ENCODE assay signal across 8 mouse cellular contexts in the genomic region with DNA sequence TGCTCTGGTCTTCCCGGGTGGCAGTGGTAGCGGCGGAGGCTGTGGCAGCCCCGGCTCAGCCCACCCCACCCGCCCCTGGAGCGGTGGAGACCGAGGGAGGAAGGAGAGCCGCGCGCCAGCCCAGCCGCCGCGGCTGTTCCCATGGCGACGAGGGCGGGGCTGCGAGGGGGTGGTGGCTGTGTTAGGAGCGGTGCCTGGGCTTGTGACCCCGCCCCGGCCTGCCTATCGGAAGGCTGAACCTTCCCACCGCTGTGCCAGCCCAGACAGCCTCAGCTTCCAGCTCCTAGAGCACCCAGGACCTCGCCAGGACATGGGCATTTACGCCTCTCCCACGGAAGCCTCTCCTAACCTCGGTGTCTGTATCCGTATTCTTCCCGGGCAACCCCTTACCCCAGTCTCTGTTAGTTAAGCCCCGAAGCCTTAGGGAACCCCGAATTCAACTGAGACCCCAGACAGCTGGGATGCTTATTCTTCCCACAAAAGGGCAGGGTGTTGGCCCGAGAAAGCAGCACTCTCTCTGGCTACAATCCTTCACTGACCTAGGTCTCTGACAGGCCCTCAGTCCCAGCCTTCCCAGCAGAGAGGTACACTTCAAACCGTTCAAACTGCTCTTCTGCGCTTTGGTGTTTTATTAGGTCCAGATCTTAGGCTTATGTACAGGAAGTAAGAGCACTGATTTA. TPM values are rescaled to one million over a fixed set of nuclear protein-coding genes. Genes with fewer than 3 reads are reported as not detected.
DNase-seq lines count a peak whose midpoint lies in the region; ATAC-seq and TF ChIP-seq lines count a peak whose summit lies in the region.

A gene (minus strand): TSS at position 150 of the 680 bp plus-strand sequence.

- no peaks in the 10 kb centered on the region for H3K9me3 ChIP-seq in hindbrain, embryonic 15.5 days

- H3K4me3 ChIP-seq in hindbrain, embryonic 15.5 days: peak within 1 kb of the TSS; percentile 79
- H3K4me3 ChIP-seq in left cerebral cortex, adult 2 months: peak within 1 kb of the TSS; percentile 83

- 6% methylated on average over 31 of the region's 33 CpGs for WGBS in hindbrain, embryonic 15.5 days

- peaks cover 52% of the 10 kb centered on the region for H3K36me3 ChIP-seq in hindbrain, embryonic 15.5 days

- intact Hi-C loops in left cerebral cortex, adult 2 months (cut with DNase I): loop anchor here (5.0 kb wide), 2 partner anchors 92 to 117 kb away; a partner anchor contains a TSS

- peak; percentile 98 for DNase-seq in ZHBTc4 (ENCODE audit: low read depth, low spot score)
- DNase-seq in cerebellum, postnatal 36 days: peak; percentile 54 to 72
- DNase-seq in gastrocnemius, adult 18-20 months (ENCODE audit: low spot score): peak; percentile 90
- DNase-seq in left cerebral cortex, adult 2 months (ENCODE audit: extremely low spot score in 1 of 2, low spot score in 2 of 2): peak; percentile 94 to 95
- DNase-seq in right cerebral cortex, adult 18-20 months: peak; percentile 96
- DNase-seq in urinary bladder, postnatal 10 days (ENCODE audit: low spot score): peak; percentile 91

- peak within 1 kb of the TSS; percentile 95 for H3K27ac ChIP-seq in hindbrain, embryonic 15.5 days (replicated peaks)
- peak within 1 kb of the TSS; percentile 95 for H3K27ac ChIP-seq in left cerebral cortex, adult 2 months

- H3K9ac ChIP-seq in hindbrain, embryonic 15.5 days: peak within 1 kb of the TSS; percentile 80

- no peaks in the 10 kb centered on the region for H3K27me3 ChIP-seq in hindbrain, embryonic 15.5 days

- H3K4me1 ChIP-seq in hindbrain, embryonic 15.5 days (replicated peaks): peaks cover 40% of the 10 kb centered on the region

- H3K4me2 ChIP-seq in hindbrain, embryonic 15.5 days: peak within 1 kb of the TSS; percentile 74

- peak; percentile 91 for ATAC-seq in hindbrain, embryonic 15.5 days (ENCODE audit: low FRiP score, low read depth)
- ATAC-seq in megakaryocyte, adult 5-6 weeks (ENCODE audit: poor library complexity, severe bottlenecking): peak; percentile 94

- TF ChIP-seq CTCF in left cerebral cortex, adult 2 months (IDR thresholded peaks at IDR 0.05): no peak

RNA-seq across cellular contexts. Expression of the gene that starts here (rescaled TPM):
- under 1 TPM; 0.37 to 0.69 TPM for total RNA-seq in gastrocnemius, adult 18-20 months (2021)
- polyA plus RNA-seq in hindbrain, embryonic 15.5 days (2015; fragmentation: Nextera tagmentation; extraction: Ambion mirVana): 270 and 299 TPM in 2 replicates
- total RNA-seq in left cerebral cortex, adult 2 months (2021): 100 to 1,000 TPM; 581 to 590 TPM
- total RNA-seq in megakaryocyte, adult 5-6 weeks (2015): 0.91 and 1.9 TPM in 2 replicates
- total RNA-seq in megakaryocyte, adult 5-6 weeks (2017): 0.15 TPM in 1 of 2 replicates, not detected in the other

Comparison
In these comparisons a context has a peak if more than half of its experiments do, and no peak if none do; other contexts are left out.
1. Peak in every context shown above with its lines: DNase-seq, ATAC-seq, H3K4me3 ChIP-seq and H3K27ac ChIP-seq.
2. RNA of the gene that starts here (total RNA-seq): 581 to 590 TPM in left cerebral cortex, adult 2 months; 0.15 to 1.9 TPM in megakaryocyte, adult 5-6 weeks and 0.37 to 0.69 TPM in gastrocnemius, adult 18-20 months; every median in the first group is over 100 times any median in the second.
3. Peak in DNase-seq in gastrocnemius, adult 18-20 months; RNA of the gene not detected or under 1 TPM.